Mouse (Mus musculus) NIH3T3 (cell line): ENCODE data around the gene Sirt7.
A peak's percentile ranks its signal among the peaks of the same experiment; 100 is the strongest.

ENCODE experiments used
- DNase-seq: peaks from one replicate; pipeline ENCODE4 v3.0.0-alpha.2; 2012; ENCODE audit warnings: low read depth

The Sirt7 gene

GRCm38 (mm10) chr11:120581490-120582267 lies 43.4 kb downstream of the Sirt7 start, which contains the start of gene Arhgdia:
Gene Arhgdia (minus strand): TSS chr11:120581624.
- DNase-seq, result peak; percentile 93

GRCm38 (mm10) chr11:120580871-120581331 lies 44.1 kb downstream of the Sirt7 start:
- peak; percentile 58 for DNase-seq

GRCm38 (mm10) chr11:120580190-120580589 lies 44.9 kb downstream of the Sirt7 start:
- no peak for DNase-seq

- DNase-seq, result peak; percentile 86
Observed at GRCm38 (mm10) chr11:120579316-120580107, 45.5 kb downstream of the Sirt7 start.

GRCm38 (mm10) chr11:120578694-120579243 lies 46.3 kb downstream of the Sirt7 start:
- no peak for DNase-seq

- DNase-seq, result no peak
Observed at GRCm38 (mm10) chr11:120578024-120578693, 46.9 kb downstream of the Sirt7 start.

GRCm38 (mm10) chr11:120577211-120578023 lies 47.6 kb downstream of the Sirt7 start:
- DNase-seq, result peak; percentile 57

GRCm38 (mm10) chr11:120576365-120576981 lies 48.6 kb downstream of the Sirt7 start:
- DNase-seq, result no peak

GRCm38 (mm10) chr11:120575940-120576339 lies 49.1 kb downstream of the Sirt7 start:
- no peak for DNase-seq

- DNase-seq, result no peak
Observed at GRCm38 (mm10) chr11:120575046-120575445, 50.0 kb downstream of the Sirt7 start.

GRCm38 (mm10) chr11:120574278-120574600 lies 50.8 kb downstream of the Sirt7 start:
- no peak for DNase-seq

GRCm38 (mm10) chr11:120573585-120574277 lies 51.3 kb downstream of the Sirt7 start:
- DNase-seq, result no peak

GRCm38 (mm10) chr11:120572752-120573584 lies 52.1 kb downstream of the Sirt7 start, which contains the start of gene P4hb:
Gene P4hb (minus strand): TSS chr11:120573253.
- peak; percentile 100 for DNase-seq

- no peak for DNase-seq
Observed at GRCm38 (mm10) chr11:120572417-120572751, 52.7 kb downstream of the Sirt7 start.

GRCm38 (mm10) chr11:120571754-120572416 lies 53.2 kb downstream of the Sirt7 start:
- DNase-seq, result no peak

- no peak for DNase-seq
Observed at GRCm38 (mm10) chr11:120571122-120571521, 53.9 kb downstream of the Sirt7 start.
